Mouse (Mus musculus): ENCODE results near the gene Gaa. TPM values are rescaled to one million over a fixed set of nuclear protein-coding genes. Genes with fewer than 3 reads are reported as not detected.
A peak's percentile ranks its signal among the peaks of the same experiment; 100 is the strongest.
"Not testable (repeated sequence)": the region's sequence is repeated elsewhere in the genome, so short reads cannot be mapped to it uniquely, and the experiment has no call there.

The Gaa gene
- total and polyA plus RNA-seq, 3 experiments = 19.6 to 105 (median 93.2) TPM

GRCm38 (mm10) chr11:119272492-119272891, 4.8 kb downstream of the Gaa start:
- Histone ChIP-seq H3K4me1 (ENCODE audit: control insufficient read depth in 1 of 2, insufficient read depth in 2 of 2) (peaks cover 8 to 20% of the 10 kb centered on the region in 2 experiments), H3K36me3 (replicated peaks in 1 of 2; ENCODE audit: control insufficient read depth in 1 of 2, insufficient read depth in 1 of 2, low read length in 1 of 2) (peaks cover 63 to 79% of the 10 kb centered on the region in 2 experiments)
- H3K4me3 ChIP-seq (replicated peaks in 1 of 3; ENCODE audit: low read depth in 2 of 3, low read length in 2 of 3, poor library complexity in 1 of 3); H3K79me2 ChIP-seq (replicated peaks; ENCODE audit: control insufficient read depth, extremely low read depth, insufficient read depth, poor library complexity, severe bottlenecking); H3K27ac ChIP-seq (ENCODE audit: insufficient read depth, low read depth); H3K9ac ChIP-seq (ENCODE audit: insufficient read depth, low read depth); H3K27me3 ChIP-seq (replicated peaks); DNase-seq (ENCODE audit: extremely low read depth); H3K4me2 ChIP-seq (ENCODE audit: insufficient read depth, low read depth, poor library complexity, severe bottlenecking); dilution Hi-C loops (cut with MboI; ENCODE audit: extremely low pct_ligation_motif_present, extremely low pct_unique_long_range_greater_than_20kb, low sequenced_read_pairs); in situ Hi-C loops (cut with MboI; ENCODE audit: low pct_ligation_motif_present, low pct_unique_long_range_greater_than_20kb, low sequenced_read_pairs); H3K9me3 ChIP-seq (replicated peaks; ENCODE audit: low read length): not testable (repeated sequence)
- peak in 1 of 2 experiments; percentile 52; a peak in 2 of 4 replicates for TF ChIP-seq CTCF (conservative IDR thresholded peaks at IDR 0.05 in 1 of 2, IDR thresholded peaks at IDR 0.05 in 1 of 2; ENCODE audit: low read depth in 2 of 2, low read length in 2 of 2)
- TF ChIP-seq SMC3 (IDR thresholded peaks at IDR 0.05; ENCODE audit: low read depth, low read length) = 0 out of 2 replicates have a peak, but pooled peaks have one; percentile 6

GRCm38 (mm10) chr11:119273186-119273930, 5.7 kb downstream of the Gaa start:
- dilution Hi-C loops (cut with MboI; ENCODE audit: extremely low pct_ligation_motif_present, extremely low pct_unique_long_range_greater_than_20kb, low sequenced_read_pairs) = no loop called here
- H3K27me3 ChIP-seq (replicated peaks) = no peaks in the 10 kb centered on the region
- no peak overlapping the region for H3K27ac ChIP-seq (ENCODE audit: insufficient read depth, low read depth)
- H3K4me2 ChIP-seq (ENCODE audit: insufficient read depth, low read depth, poor library complexity, severe bottlenecking) = no peak overlapping the region
- TF ChIP-seq SMC3 (IDR thresholded peaks at IDR 0.05; ENCODE audit: low read depth, low read length) (peak; percentile 34), CTCF (conservative IDR thresholded peaks at IDR 0.05 in 1 of 2, IDR thresholded peaks at IDR 0.05 in 1 of 2; ENCODE audit: low read depth in 2 of 2, low read length in 2 of 2) (peak in 1 of 2 experiments; percentile 54; a peak in 3 of 4 replicates), MAZ (IDR thresholded peaks at IDR 0.05; ENCODE audit: low read depth, low read length) (no peak), E2F4 (IDR thresholded peaks at IDR 0.05; ENCODE audit: insufficient replicate concordance, low read depth, low read length) (no peak)
- H3K4me3 ChIP-seq (replicated peaks in 1 of 3; ENCODE audit: low read depth in 2 of 3, low read length in 2 of 3, poor library complexity in 1 of 3) = no peak overlapping the region
- peaks cover 8 to 17% of the 10 kb centered on the region in 2 experiments for H3K4me1 ChIP-seq (ENCODE audit: control insufficient read depth in 1 of 2, insufficient read depth in 2 of 2)
- no peak for DNase-seq (ENCODE audit: extremely low read depth)
- no peak overlapping the region for H3K9ac ChIP-seq (ENCODE audit: insufficient read depth, low read depth)
- H3K36me3 ChIP-seq (replicated peaks in 1 of 2; ENCODE audit: control insufficient read depth in 1 of 2, insufficient read depth in 1 of 2, low read length in 1 of 2) = peaks cover 72 to 88% of the 10 kb centered on the region in 2 experiments
- H3K9me3 ChIP-seq (replicated peaks; ENCODE audit: low read length) = no peaks in the 10 kb centered on the region
- peaks cover 4% of the 10 kb centered on the region; the same call in 1 of the 2 replicates for H3K79me2 ChIP-seq (replicated peaks; ENCODE audit: control insufficient read depth, extremely low read depth, insufficient read depth, poor library complexity, severe bottlenecking)
- in situ Hi-C loops (cut with MboI; ENCODE audit: low pct_ligation_motif_present, low pct_unique_long_range_greater_than_20kb, low sequenced_read_pairs) = no loop called here

GRCm38 (mm10) chr11:119281030-119281429, 13.3 kb downstream of the Gaa start:
- Histone ChIP-seq H3K27ac (ENCODE audit: insufficient read depth, low read depth) (no peak overlapping the region), H3K79me2 (replicated peaks; ENCODE audit: control insufficient read depth, extremely low read depth, insufficient read depth, poor library complexity, severe bottlenecking) (no peaks in the 10 kb centered on the region), H3K36me3 (replicated peaks in 1 of 2; ENCODE audit: control insufficient read depth in 1 of 2, insufficient read depth in 1 of 2, low read length in 1 of 2) (peaks cover 85 to 94% of the 10 kb centered on the region in 2 experiments), H3K27me3 (replicated peaks) (no peaks in the 10 kb centered on the region), H3K4me2 (ENCODE audit: insufficient read depth, low read depth, poor library complexity, severe bottlenecking) (no peak overlapping the region), H3K4me1 (ENCODE audit: control insufficient read depth in 1 of 2, insufficient read depth in 2 of 2) (no peaks in the 10 kb centered on the region), H3K4me3 (replicated peaks in 1 of 3; ENCODE audit: low read depth in 2 of 3, low read length in 2 of 3, poor library complexity in 1 of 3) (no peak overlapping the region), H3K9me3 (replicated peaks; ENCODE audit: low read length) (peaks cover 3% of the 10 kb centered on the region), H3K9ac (ENCODE audit: insufficient read depth, low read depth) (no peak overlapping the region)
- TF ChIP-seq GABPA (IDR thresholded peaks at IDR 0.05; ENCODE audit: insufficient replicate concordance, low read depth, low read length) (no peak), CHD2 (IDR thresholded peaks at IDR 0.05; ENCODE audit: low read length) (no peak), PAX5 (IDR thresholded peaks at IDR 0.05; ENCODE audit: low read length) (no peak), POLR2A (IDR thresholded peaks at IDR 0.05; ENCODE audit: low read depth, low read length) (no peak), MAZ (IDR thresholded peaks at IDR 0.05; ENCODE audit: low read depth, low read length) (no peak), MYC (IDR thresholded peaks at IDR 0.05; ENCODE audit: low read depth, low read length) (no peak), SIN3A (IDR thresholded peaks at IDR 0.05; ENCODE audit: low read length) (no peak), TBP (conservative IDR thresholded peaks at IDR 0.05; ENCODE audit: low read depth, low read length) (no peak), CHD1 (IDR thresholded peaks at IDR 0.05; ENCODE audit: low read depth, low read length) (no peak), CTCF (conservative IDR thresholded peaks at IDR 0.05 in 1 of 2, IDR thresholded peaks at IDR 0.05 in 1 of 2; ENCODE audit: low read depth in 2 of 2, low read length in 2 of 2) (no peak), BHLHE40 (IDR thresholded peaks at IDR 0.05; ENCODE audit: low read depth, low read length) (no peak), MXI1 (IDR thresholded peaks at IDR 0.05; ENCODE audit: low read depth, low read length) (no peak), MAFK (IDR thresholded peaks at IDR 0.05; ENCODE audit: insufficient replicate concordance, low read length) (no peak), ETS1 (conservative IDR thresholded peaks at IDR 0.05; ENCODE audit: low read depth, low read length) (no peak), TCF12 (IDR thresholded peaks at IDR 0.05; ENCODE audit: low read depth, low read length) (no peak), ZNF384 (IDR thresholded peaks at IDR 0.05; ENCODE audit: low read depth, low read length) (no peak), RCOR1 (conservative IDR thresholded peaks at IDR 0.05; ENCODE audit: low read depth, low read length) (no peak), MEF2A (IDR thresholded peaks at IDR 0.05; ENCODE audit: borderline replicate concordance, low read depth, low read length) (no peak), ZMIZ1 (IDR thresholded peaks at IDR 0.05; ENCODE audit: low read depth, low read length) (no peak), ELF1 (IDR thresholded peaks at IDR 0.05; ENCODE audit: low read depth, low read length) (no peak)
- dilution Hi-C loops (cut with MboI; ENCODE audit: extremely low pct_ligation_motif_present, extremely low pct_unique_long_range_greater_than_20kb, low sequenced_read_pairs) (no loop called here), in situ Hi-C loops (cut with MboI; ENCODE audit: low pct_ligation_motif_present, low pct_unique_long_range_greater_than_20kb, low sequenced_read_pairs) (no loop called here)
- DNase-seq (ENCODE audit: extremely low read depth) = no peak

Data from CH12.LX (cell line).